Mouse (Mus musculus) midbrain, embryonic 11.5 days (tissue): ENCODE measurements around the gene Adam17. TPM values are rescaled to one million over a fixed set of nuclear protein-coding genes. Genes with fewer than 3 reads are reported as not detected.

ENCODE experiments used
- ATAC-seq: fragments of 200-750 bp; cut with Nextera tagmentation; 2 replicates; pipeline ENCODE4 v1.8.0; 2017; ENCODE audit warnings: moderate TSS enrichment, moderate library complexity; ENCODE audit not compliant: low FRiP score
- DNase-seq: peaks from one replicate; pipeline ENCODE4 v3.0.0; 2015; ENCODE audit warnings: low spot score; ENCODE audit errors: missing footprints
- H3K27ac ChIP-seq: fragments of 300-500 bp; sonication (generic); 2 replicates; pipeline ENCODE4 v1.5.1; 2014; ENCODE audit warnings: low read depth, low read length
- H3K27me3 ChIP-seq: fragments of 300-500 bp; sonication (generic); 2 replicates; pipeline ENCODE4 v1.6.1; 2014; ENCODE audit warnings: mild to moderate bottlenecking, low read length, moderate library complexity, mixed read lengths; ENCODE audit not compliant: control insufficient read depth, insufficient read depth
- H3K36me3 ChIP-seq: fragments of 300-500 bp; sonication (generic); 2 replicates; pipeline ENCODE4 v1.6.1; 2014; ENCODE audit warnings: mild to moderate bottlenecking, low read length, moderate library complexity, mixed read lengths; ENCODE audit not compliant: control insufficient read depth, insufficient read depth
- H3K4me1 ChIP-seq: fragments of 300-500 bp; sonication (generic); 2 replicates; pipeline ENCODE4 v1.6.1; 2014; ENCODE audit warnings: low read length; ENCODE audit not compliant: control insufficient read depth, insufficient read depth
- H3K4me2 ChIP-seq: fragments of 300-500 bp; sonication (generic); 2 replicates; pipeline ENCODE4 v1.6.1; 2014; ENCODE audit warnings: mild to moderate bottlenecking, moderate library complexity
- H3K4me3 ChIP-seq: fragments of 300-500 bp; sonication (generic); 2 replicates; pipeline ENCODE4 v1.5.1; 2014; ENCODE audit warnings: low read depth, low read length
- H3K9ac ChIP-seq: fragments of 300-500 bp; sonication (generic); 2 replicates; pipeline ENCODE4 v1.6.1; 2014; ENCODE audit warnings: low read length
- H3K9me3 ChIP-seq: fragments of 300-500 bp; sonication (generic); 2 replicates; pipeline ENCODE4 v1.6.1; 2016; ENCODE audit warnings: low read length; ENCODE audit not compliant: control insufficient read depth
- WGBS: fragments of 180-500 bp; shearing (Covaris S2); extraction: QIAGEN DNeasy Blood & Tissue Kit; methylation state at CpG from one replicate; pipeline ENCODE4 v1.1.7; 2014; 5-methylcytosine and 5-hydroxymethylcytosine counted together
- polyA plus RNA-seq: library from polyadenylated mRNA; unstranded; fragments of >200 nt; fragmentation: Nextera tagmentation; extraction: Ambion mirVana; gene quantifications from 2 replicates; pipeline ENCODE4 v1.2.1, GENCODE M21; 2014

The Adam17 gene
- polyA plus RNA-seq, 1 experiment from 2014 or later, result 38.8 TPM

DNA sequence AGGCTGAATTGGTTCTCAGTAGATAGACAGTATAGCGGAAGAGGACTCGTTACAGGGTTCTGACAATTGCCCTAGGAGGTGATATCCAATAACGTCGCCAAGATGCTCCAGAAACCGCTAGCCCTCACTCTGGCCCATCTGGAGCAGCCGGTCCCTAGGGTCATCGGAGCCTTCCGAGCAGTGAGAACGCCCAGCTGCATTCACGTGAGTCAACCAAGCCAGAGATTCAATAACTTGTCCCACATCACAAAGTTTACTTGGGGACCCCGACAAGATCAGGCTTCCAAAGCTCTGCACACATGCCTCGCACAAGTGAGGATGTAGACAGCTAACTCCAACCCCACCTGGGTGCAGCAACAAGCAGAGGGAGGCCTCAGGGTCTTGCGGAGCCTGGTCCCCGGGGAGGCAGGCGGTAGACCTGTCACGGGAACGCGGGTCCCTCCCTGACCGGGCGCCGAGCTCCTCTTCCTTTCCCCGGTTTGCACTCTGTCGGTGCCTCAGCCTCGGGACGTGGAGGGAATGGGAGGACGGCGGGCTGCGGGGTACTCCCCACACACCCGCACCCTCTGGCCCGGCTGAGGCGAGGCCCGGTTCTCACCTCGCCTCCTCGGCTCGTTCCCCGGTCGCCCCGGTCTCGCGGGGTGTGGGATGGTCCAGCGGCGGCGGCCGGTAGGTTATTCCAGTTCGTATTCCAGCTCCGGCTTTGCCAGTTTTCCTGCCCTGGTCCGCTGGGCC lies 87.8 kb downstream of the Adam17 start:
- H3K36me3 ChIP-seq, result no peaks in the 10 kb centered on the region
- peaks cover 7% of the 10 kb centered on the region for H3K4me1 ChIP-seq
- H3K4me3 ChIP-seq, result peak overlapping the region; percentile 76
- no peaks in the 10 kb centered on the region for H3K27me3 ChIP-seq
- peak overlapping the region; percentile 27; the same call in 1 of the 2 replicates for H3K27ac ChIP-seq
- H3K9me3 ChIP-seq, result no peaks in the 10 kb centered on the region
- ATAC-seq, result peak; percentile 85
- under 1% methylated on average over 45 of the region's 47 CpGs for WGBS
- H3K4me2 ChIP-seq, result peak overlapping the region; percentile 78
- H3K9ac ChIP-seq, result peak overlapping the region; percentile 82
- DNase-seq, result peak; percentile 95

DNA sequence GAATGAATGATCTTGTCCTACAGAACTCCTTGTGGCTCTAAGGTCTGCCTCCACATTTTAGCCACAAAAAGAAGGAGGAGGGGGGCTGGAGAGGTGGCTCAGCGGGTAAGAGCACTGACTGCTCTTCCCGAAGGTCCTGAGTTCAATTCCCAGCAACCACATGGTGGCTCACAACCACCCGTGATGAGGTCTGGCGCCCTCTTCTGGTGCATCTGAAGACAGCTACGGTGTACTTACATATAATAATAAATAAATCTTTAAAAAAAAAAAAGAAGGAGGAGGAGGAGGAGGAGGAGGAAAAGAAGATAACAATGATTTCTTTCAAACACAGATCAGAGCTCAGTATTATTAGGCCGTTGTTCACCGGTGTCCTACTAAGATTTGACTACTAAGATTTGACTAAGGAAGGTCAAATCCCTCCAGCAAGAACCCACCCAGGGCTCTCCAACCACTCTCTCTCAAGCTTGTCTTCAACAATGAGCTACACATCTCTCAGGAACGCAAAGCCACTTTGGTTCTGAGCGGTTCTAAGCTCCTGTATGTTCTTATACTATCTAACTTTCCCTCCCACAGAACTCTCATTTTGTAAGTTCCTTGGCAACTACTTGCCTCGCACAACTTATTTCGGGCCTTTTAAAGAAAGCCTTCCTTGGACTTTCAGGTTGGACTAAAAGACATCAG lies 88.5 kb downstream of the Adam17 start, which contains the start of gene Cpsf3:
Gene Cpsf3, plus strand, starts transcription at position 631 of the 681 bp plus-strand sequence.
- Histone ChIP-seq H3K27ac (peak within 1 kb of the TSS; percentile 49), H3K36me3 (no peaks in the 10 kb centered on the region), H3K27me3 (no peaks in the 10 kb centered on the region), H3K4me1 (peaks cover 7% of the 10 kb centered on the region), H3K9ac (peak within 1 kb of the TSS; percentile 82), H3K9me3 (no peaks in the 10 kb centered on the region), H3K4me2 (peak within 1 kb of the TSS; percentile 80), H3K4me3 (peak within 1 kb of the TSS; percentile 76)
- 62% methylated on average over 11 of the region's 11 CpGs for WGBS
- DNase-seq (peak; percentile 85), ATAC-seq (no peak)

- Histone ChIP-seq H3K4me2 (no peak overlapping the region), H3K9ac (no peak overlapping the region), H3K9me3 (no peaks in the 10 kb centered on the region), H3K27ac (no peak overlapping the region), H3K4me1 (no peaks in the 10 kb centered on the region), H3K36me3 (no peaks in the 10 kb centered on the region), H3K4me3 (no peak overlapping the region), H3K27me3 (no peaks in the 10 kb centered on the region)
- 81% methylated on average over 1 of the region's 1 CpGs for WGBS
- DNase-seq (peak; percentile 61), ATAC-seq (no peak)
Observed at GRCm38 (mm10) chr12:21277352-21277864, 96.0 kb downstream of the Adam17 start.

DNA sequence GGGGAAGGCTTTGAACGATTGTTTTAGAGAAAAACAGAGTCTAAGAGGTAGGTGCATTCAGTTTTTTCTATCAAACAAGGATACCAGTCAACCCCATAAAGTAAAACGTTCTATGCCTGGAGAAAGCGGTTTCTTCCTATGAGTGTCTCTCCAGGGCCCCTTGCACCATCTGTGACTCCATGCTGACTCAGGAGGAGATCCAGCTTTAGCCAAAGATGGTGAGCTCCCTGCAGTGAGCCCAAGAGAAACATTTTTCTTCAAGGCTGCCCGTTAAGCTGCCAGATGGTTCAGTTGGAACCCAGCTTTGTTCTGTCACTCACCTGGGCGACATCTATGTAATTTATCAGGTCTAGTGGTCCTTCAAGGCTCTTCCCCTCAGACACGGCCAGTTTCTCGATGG lies 99.0 kb downstream of the Adam17 start:
- H3K27me3 ChIP-seq, result no peaks in the 10 kb centered on the region
- no peak for DNase-seq
- H3K9me3 ChIP-seq, result no peaks in the 10 kb centered on the region
- ATAC-seq, result no peak
- WGBS, result 85% methylated on average over 7 of the region's 7 CpGs
- no peaks in the 10 kb centered on the region for H3K4me1 ChIP-seq
- H3K4me3 ChIP-seq, result no peak overlapping the region
- H3K9ac ChIP-seq, result no peak overlapping the region
- H3K4me2 ChIP-seq, result no peak overlapping the region
- H3K36me3 ChIP-seq, result peaks cover 12% of the 10 kb centered on the region
- no peak overlapping the region for H3K27ac ChIP-seq

Other genes with a start within 250 kb of the Adam17 start
- 138 and 145 TPM in 2 replicates for gene Cpsf3, start 88.2 kb downstream of the Adam17 start, polyA plus RNA-seq
- 42.6 and 42.9 TPM in 2 replicates for gene Itgb1bp1, start 87.3 kb downstream of the Adam17 start, polyA plus RNA-seq
- 49.5 and 50.8 TPM in 2 replicates for gene Iah1, start 57.2 kb downstream of the Adam17 start, polyA plus RNA-seq
- gene Ywhaq, start 44.0 kb upstream of the Adam17 start, polyA plus RNA-seq, result 1,296 and 1,418 TPM in 2 replicates